Mouse (Mus musculus) right cerebral cortex, adult 18-20 months (tissue): ENCODE results near the gene Rhox8.
"Not testable (repeated sequence)": the region's sequence is repeated elsewhere in the genome, so short reads cannot be mapped to it uniquely, and the experiment has no call there.

Source experiments
- DNase-seq: peaks from one replicate; pipeline ENCODE4 v3.0.0; 2022; ENCODE audit warnings: mixed read lengths

Gene Rhox8

DNA sequence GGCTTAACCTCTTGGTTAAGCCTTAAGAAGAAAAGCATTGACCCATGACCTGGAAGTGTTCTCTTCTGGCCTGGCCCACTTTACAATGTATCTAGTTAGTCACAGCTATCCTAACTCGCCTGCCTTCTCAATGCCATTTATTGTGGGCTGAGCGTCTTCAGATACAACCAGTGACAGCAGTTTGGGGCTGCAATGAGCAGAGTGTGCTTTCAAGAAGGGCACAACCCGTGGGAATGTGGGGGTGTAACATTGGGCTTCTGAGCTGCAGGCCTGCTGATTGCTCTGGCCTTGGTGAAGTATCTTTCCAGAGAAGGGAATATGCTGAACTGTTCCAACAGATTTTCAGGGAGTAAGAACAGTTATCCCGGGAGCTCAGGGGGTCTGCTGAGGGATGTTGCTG, at the start of gene Rhox8:
Rhox8 (minus strand) TSS at position 101 of the 400 bp plus-strand sequence.
- no peak for DNase-seq

DNA sequence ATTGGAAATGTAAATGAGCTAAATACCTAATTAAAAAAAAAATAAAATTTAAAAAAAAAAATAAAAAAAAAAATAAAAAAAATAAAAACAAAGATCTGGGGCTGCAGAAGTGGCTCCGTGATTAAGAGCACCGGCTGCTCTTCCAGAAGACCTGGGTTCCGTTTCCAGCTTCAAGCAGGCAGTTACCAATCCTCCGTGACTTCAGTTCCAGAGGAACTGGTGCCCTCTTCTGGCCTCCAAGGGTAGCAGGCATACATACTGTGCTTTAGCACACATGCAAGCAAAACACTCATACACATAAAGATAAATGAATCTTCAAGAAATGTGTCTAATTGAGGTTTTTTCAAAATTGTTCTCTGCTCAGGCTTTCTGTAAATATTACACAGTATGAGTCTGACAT, 37.6 kb upstream of the Rhox8 start:
- no peak for DNase-seq

DNA sequence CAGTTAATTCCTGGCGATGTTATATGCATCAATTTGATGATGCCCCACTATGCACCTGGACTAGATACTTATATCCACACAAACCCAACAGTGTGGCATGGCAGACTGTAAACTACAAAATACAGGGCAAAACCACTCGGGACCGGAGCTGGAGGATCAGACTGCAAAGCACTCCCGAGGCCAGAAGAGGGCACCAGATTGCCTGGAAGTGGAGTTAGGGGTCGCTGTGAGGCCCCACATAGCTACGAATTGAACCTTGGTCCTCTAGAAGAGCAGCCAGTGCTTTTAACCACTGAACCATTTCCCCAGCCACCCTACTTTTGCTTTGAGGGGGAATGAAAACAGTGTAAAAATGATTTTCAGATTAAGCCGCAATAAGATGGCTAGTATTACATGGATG, 29.8 kb upstream of the Rhox8 start:
- DNase-seq = no peak

DNA sequence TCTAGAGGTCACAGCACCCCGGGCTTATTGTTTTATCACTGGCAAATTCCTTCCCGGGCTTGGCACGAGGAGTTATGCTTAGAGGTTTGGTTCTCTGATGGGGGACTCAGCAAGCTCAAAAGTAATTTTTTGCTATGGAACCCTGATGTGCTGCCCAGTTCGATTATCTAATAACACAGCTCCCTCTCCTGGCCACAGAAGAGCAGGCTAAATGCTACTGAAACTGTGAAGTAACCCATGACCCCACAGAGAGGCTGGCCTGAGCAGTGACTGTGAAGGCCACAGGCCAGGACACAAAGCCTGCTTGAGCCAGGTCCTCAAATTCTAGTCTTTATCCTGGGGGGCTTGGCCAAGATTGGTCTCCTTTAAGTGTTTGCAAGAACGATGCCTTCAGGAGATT, 25.0 kb upstream of the Rhox8 start:
- DNase-seq = no peak

DNA sequence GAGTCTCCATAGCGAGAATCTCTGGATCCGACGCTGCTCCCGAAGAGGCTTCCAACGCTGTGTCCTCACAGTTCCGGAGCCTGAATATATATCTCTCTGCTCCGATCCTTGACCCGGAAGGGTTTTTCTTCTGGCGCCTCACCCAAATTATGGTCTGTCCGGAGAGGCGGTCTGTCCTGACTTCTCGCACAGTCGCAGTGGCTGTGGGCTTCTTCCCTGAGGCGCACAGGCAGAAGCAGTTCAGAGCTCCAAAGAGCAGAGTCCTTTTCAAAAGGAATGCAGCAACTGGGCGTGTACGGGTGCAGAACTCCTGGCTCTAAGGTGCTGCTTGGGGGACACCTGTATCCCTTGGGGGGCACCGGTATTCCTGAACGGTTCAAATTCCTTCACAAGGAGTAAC, 22.9 kb upstream of the Rhox8 start, which contains the start of gene Rhox9:
Rhox9 (minus strand) TSS at position 101 of the 400 bp plus-strand sequence.
- DNase-seq = not testable (repeated sequence)

DNA sequence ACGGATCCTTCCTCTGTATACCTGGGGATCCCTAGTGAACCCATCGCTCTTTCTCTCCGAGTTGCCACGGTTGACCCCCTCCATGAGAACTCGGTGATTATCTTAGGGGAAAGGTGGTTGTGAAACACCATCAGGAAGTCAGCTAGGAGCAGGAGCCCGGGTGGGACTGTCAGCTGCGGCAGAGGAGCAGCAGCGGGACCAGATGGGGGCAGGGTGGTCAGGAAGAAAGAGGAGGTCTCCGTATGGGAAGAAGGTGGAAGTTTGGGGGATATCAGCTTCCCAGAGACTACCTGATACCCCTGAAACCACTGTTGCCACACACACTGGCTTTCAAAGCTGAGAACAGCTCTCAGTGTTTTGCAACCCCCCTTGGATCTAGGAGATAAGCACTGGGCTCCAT, 18.4 kb upstream of the Rhox8 start, which contains the start of gene Rhox7b:
Rhox7b (minus strand) TSS at position 101 of the 400 bp plus-strand sequence.
- DNase-seq = not testable (repeated sequence)

DNA sequence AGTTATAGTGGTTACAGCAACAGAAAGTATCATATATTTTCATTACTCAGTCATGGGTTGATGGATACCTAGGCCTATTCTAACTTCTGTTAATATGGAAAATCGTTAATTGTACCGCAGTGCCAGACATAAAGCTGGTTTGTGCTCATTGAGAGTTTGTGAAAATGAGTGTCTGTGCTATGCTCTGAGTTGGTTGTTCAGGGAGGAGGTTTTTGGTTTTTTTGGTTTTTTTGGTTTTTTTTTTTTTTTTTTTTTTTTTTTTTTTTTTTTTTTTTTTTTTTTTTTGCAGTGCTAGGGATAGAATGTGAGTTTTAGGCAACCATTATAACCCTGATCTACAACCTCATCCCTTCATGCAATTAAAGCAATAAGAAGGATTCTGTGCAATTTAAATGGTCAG, 7.1 kb downstream of the Rhox8 start:
- no peak for DNase-seq

DNA sequence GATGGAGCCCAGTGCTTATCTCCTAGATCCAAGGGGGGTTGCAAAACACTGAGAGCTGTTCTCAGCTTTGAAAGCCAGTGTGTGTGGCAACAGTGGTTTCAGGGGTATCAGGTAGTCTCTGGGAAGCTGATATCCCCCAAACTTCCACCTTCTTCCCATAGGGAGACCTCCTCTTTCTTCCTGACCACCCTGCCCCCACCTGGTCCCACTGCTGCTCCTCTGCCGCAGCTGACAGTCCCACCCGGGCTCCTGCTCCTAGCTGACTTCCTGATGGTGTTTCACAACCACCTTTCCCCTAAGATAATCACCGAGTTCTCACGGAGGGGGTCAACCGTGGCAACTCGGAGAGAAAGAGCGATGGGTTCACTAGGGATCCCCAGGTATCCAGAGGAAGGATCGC, 47.4 kb downstream of the Rhox8 start, which contains the start of gene Rhox7a:
Rhox7a (plus strand) TSS at position 301 of the 400 bp plus-strand sequence.
- DNase-seq = not testable (repeated sequence)

DNA sequence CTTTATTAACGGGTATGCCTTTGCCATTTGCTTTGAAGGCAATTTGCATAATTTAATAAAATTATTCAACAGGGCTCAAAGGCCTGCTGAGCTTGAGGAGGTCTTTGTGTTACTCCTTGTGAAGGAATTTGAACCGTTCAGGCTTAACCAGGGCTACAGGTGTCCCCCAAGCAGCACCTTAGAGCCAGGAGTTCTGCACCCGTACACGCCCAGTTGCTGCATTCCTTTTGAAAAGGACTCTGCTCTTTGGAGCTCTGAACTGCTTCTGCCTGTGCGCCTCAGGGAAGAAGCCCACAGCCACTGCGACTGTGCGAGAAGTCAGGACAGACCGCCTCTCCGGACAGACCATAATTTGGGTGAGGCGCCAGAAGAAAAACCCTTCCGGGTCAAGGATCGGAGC, 52.1 kb downstream of the Rhox8 start, which contains the start of gene Rhox6:
Rhox6 (plus strand) TSS at position 301 of the 400 bp plus-strand sequence.
- not testable (repeated sequence) for DNase-seq
